Mouse (Mus musculus) MEL (cell line): ENCODE measurements around the gene Ggt7.

Experiments used
- CHD1 ChIP-seq: IDR thresholded peaks from 2 replicates; pipeline ENCODE4 v1.6.1; 2012; ENCODE audit warnings: low read depth, mild to moderate bottlenecking, inconsistent platforms, low read length, improper control_type of control experiment
- CTCF ChIP-seq, 3 experiments: IDR thresholded peaks in 2 of 3; conservative IDR thresholded peaks in 1 of 3; 2 replicates each; pipeline ENCODE4 v1.5.1; 2011 to 2012; ENCODE audit warnings: low read length in 3 of 3, low read depth in 2 of 3, mild to moderate bottlenecking in 2 of 3, improper control_type of control experiment in 1 of 3, inconsistent platforms in 1 of 3, mixed read lengths in 1 of 3, moderate library complexity in 1 of 3; ENCODE audit not compliant: control insufficient read depth in 1 of 3, insufficient read depth in 1 of 3, poor library complexity in 1 of 3, severe bottlenecking in 1 of 3
- GATA1 ChIP-seq: IDR thresholded peaks from 2 replicates; pipeline ENCODE4 v1.6.1; 2011; ENCODE audit warnings: low read depth, low read length, improper control_type of control experiment
- MAFK ChIP-seq: IDR thresholded peaks from 2 replicates; pipeline ENCODE4 v1.6.1; 2011; ENCODE audit warnings: low read depth, mild to moderate bottlenecking, low read length, improper control_type of control experiment, borderline replicate concordance
- MAX ChIP-seq: IDR thresholded peaks from 2 replicates; pipeline ENCODE4 v1.6.1; 2011; ENCODE audit warnings: low read length, improper control_type of control experiment
- POLR2A ChIP-seq, 2 experiments: IDR thresholded peaks; 2 replicates each; pipeline ENCODE4 v1.6.1; 2011 to 2012; ENCODE audit warnings: low read length in 2 of 2, mild to moderate bottlenecking in 2 of 2, control low read depth in 1 of 2, improper control_type of control experiment in 1 of 2, low read depth in 1 of 2, moderate library complexity in 1 of 2; ENCODE audit not compliant: control insufficient read depth in 1 of 2, insufficient read depth in 1 of 2, poor library complexity in 1 of 2
- POLR2AphosphoS2 ChIP-seq: IDR thresholded peaks from 2 replicates; pipeline ENCODE4 v1.6.1; 2011; ENCODE audit warnings: low read length, improper control_type of control experiment
- RAD21 ChIP-seq: IDR thresholded peaks from 2 replicates; pipeline ENCODE4 v1.6.1; 2011; ENCODE audit warnings: mild to moderate bottlenecking, low read depth, low read length, improper control_type of control experiment
- ZKSCAN1 ChIP-seq: IDR thresholded peaks from 2 replicates; pipeline ENCODE4 v1.6.1; 2012; ENCODE audit warnings: low read depth, mild to moderate bottlenecking, inconsistent platforms, low read length, improper control_type of control experiment, moderate library complexity

DNA sequence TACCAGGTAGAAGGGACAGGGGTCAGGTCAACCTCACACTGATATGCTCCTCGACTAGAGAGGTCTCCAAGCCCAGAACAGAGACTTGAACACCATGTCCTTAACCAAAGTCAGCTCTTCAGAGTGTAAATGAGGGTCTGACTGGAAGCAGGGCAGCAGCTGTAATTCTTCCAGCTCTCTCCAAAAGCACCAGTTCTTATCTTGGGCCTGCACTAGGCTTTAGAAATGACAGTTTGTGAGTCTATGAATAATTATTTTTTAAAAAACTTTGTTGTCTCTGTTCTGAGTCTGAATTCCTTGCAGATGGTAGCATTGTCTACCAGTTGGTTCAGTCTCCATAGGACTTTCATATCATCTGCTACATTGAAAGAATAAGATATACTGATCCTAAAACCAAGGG is 44.2 kb upstream of the Ggt7 start:
- TF ChIP-seq CHD1: no peak
- no peak for TF ChIP-seq POLR2AphosphoS2
- no peak for TF ChIP-seq RAD21
- TF ChIP-seq POLR2A (IDR thresholded peaks at IDR 0.05; ENCODE audit: control insufficient read depth in 1 of 2, insufficient read depth in 1 of 2, low read depth in 1 of 2, low read length in 2 of 2, poor library complexity in 1 of 2): no peak
- TF ChIP-seq CTCF (IDR thresholded peaks at IDR 0.05 in 2 of 3, conservative IDR thresholded peaks at IDR 0.05 in 1 of 3; ENCODE audit: control insufficient read depth in 1 of 3, insufficient read depth in 1 of 3, low read depth in 2 of 3, low read length in 3 of 3, poor library complexity in 1 of 3, severe bottlenecking in 1 of 3): no peak
- TF ChIP-seq GATA1: peak; percentile 50
- TF ChIP-seq MAFK: no peak
- TF ChIP-seq MAX: no peak
- no peak for TF ChIP-seq ZKSCAN1
